Mouse (Mus musculus) effector memory CD4-positive, alpha-beta T cell, adult 5 months (primary cell): ENCODE data around the gene Rbm15b. TPM values are rescaled to one million over a fixed set of nuclear protein-coding genes. Genes with fewer than 3 reads are reported as not detected.

Experiments
- polyA plus RNA-seq: library from polyadenylated mRNA; unstranded; fragments of 100-300 nt; shearing (Covaris generic); gene quantifications from one replicate; pipeline ENCODE4 v1.2.1, GENCODE M21; 2017

The Rbm15b gene
- polyA plus RNA-seq: 40.1 TPM

GRCm38 (mm10) chr9:106886828-106887702 lies at the start of gene Rbm15b:
TSS of gene Rbm15b (minus strand) at chr9:106887428.

GRCm38 (mm10) chr9:106891829-106892551 lies 4.8 kb upstream of the Rbm15b start, which contains the start of gene Manf:
TSS of gene Manf (minus strand) at chr9:106891979.

Other genes starting within 250 kb of the Rbm15b start
- gene Grm2, start 231.3 kb downstream of the Rbm15b start, polyA plus RNA-seq: not detected
- gene Tex264, start 201.5 kb downstream of the Rbm15b start, polyA plus RNA-seq: 43.8 TPM
- gene Rad54l2, start 98.2 kb downstream of the Rbm15b start, polyA plus RNA-seq: 4.6 TPM
- gene Dcaf1, start 65.6 kb downstream of the Rbm15b start, polyA plus RNA-seq: 49.2 TPM
- 116 TPM for gene Manf, start 4.6 kb upstream of the Rbm15b start, polyA plus RNA-seq